Mouse (Mus musculus): ENCODE results near the gene Scn7a.

DNA sequence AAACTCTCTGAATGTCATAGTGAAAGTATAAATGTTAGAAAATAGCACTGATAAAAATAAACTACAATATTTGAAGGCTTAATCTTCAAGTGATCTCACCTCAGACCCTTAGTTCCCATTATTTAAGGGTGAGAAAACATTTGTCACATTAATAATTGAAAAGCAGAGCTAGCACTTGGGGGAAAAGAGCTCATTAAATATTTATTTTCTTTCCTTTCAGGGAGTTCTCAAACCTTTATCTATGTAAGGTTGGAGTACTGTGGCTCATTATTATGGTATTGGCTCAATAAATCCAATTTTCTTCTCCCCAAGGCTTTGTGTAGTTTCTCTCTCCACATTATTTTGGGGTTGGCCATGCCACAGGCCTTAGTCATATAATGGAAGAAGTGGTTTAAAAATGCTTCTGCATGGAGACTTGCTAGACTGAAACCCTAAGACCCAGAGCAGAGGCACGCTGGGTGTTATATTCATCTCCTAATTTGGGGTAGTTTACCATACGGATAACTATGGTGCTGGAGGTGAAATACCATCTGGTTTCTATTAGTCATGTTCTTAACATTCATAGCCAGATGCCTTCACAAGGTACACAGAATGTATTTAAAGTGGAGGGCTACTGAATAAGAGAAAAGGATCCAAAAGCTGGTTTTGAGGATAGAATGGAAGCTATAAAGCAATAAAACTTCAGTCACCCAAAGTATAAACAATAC lies 57.7 kb downstream of the Scn7a start:
- TF ChIP-seq POLR2A (IDR thresholded peaks at IDR 0.05; ENCODE audit: extremely low read depth, insufficient read depth, low read length) (no peak), CTCF (IDR thresholded peaks at IDR 0.05; ENCODE audit: low read depth, low read length) (no peak)
